Mouse (Mus musculus) liver, postnatal 0 days (tissue): Measurements from ENCODE around the gene Egfem1.

Source experiments
- CTCF ChIP-seq: sonication (generic); IDR thresholded peaks from 2 replicates; pipeline ENCODE4 v1.5.1; 2016; ENCODE audit warnings: antibody characterized with exemption, low read depth
- EP300 ChIP-seq: IDR thresholded peaks from 2 replicates; pipeline ENCODE4 v1.6.1; 2016; ENCODE audit warnings: antibody characterized with exemption, low read depth, mild to moderate bottlenecking

- TF ChIP-seq EP300: no peak
- no peak for TF ChIP-seq CTCF
These were observed 86.6 kb downstream of the Egfem1 start for GRCm38 (mm10) chr3:29168401-29168800.
